Mouse (Mus musculus): ENCODE measurements around the gene Fut8.

The Fut8 gene

GRCm38 (mm10) chr12:77237950-77238530, at the start of gene Fut8:
Gene Fut8, plus strand, starts transcription at chr12:77238125.
- DNase-seq (ENCODE audit: low read depth, low spot score), result peak; percentile 89

- peak; percentile 73 for DNase-seq (ENCODE audit: low read depth, low spot score)
Observed at GRCm38 (mm10) chr12:77189161-77189560, 48.8 kb upstream of the Fut8 start.

DNA sequence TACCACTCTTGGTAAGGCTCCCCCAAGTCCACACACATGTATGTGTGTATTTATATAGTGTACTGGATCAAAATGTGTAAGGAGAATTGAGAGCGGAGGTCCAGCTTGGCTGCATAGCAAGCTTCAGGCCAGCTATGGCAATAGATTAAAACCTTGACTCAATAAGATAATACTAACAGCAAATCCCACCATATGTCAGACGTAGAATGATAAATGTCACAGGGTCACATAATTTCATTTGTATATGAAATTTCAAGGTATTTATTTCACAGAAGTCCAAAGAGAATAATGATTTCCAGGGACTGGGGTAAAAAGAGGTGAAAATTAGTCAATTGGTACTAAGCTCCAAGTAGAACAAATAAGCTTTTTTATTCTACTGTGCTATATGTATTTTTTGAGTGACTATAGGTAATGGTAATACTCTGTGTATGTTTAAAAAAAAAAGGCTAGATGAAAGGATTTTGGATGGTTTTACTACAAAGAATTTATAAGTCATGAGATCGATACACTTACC, 47.9 kb upstream of the Fut8 start:
- DNase-seq (ENCODE audit: low read depth, low spot score), result no peak

GRCm38 (mm10) chr12:77191478-77192271, 46.2 kb upstream of the Fut8 start:
- DNase-seq (ENCODE audit: low read depth, low spot score), result no peak

DNA sequence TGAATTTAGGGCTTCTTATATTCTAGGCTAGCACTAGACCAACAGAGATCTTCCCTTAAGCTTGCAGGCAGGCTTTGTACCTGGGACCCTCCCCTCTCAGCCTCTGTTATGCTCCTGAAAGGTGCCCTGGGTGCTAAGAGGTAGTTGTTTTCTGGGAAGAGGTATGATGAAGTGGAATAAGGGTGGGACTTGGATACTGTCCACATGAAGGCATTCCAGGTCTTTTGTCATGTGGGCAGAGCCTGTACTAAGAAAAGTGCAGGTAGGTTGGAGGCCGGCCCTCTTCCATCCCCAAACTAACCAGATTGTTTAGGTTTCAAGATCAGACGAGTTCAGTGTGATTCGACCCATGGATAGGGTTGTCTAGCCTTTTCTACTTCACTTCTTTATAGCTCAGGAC, 45.2 kb upstream of the Fut8 start:
- DNase-seq (ENCODE audit: low read depth, low spot score), result no peak

- no peak for DNase-seq (ENCODE audit: low read depth, low spot score)
Observed at GRCm38 (mm10) chr12:77193225-77193716, 44.7 kb upstream of the Fut8 start.

DNA sequence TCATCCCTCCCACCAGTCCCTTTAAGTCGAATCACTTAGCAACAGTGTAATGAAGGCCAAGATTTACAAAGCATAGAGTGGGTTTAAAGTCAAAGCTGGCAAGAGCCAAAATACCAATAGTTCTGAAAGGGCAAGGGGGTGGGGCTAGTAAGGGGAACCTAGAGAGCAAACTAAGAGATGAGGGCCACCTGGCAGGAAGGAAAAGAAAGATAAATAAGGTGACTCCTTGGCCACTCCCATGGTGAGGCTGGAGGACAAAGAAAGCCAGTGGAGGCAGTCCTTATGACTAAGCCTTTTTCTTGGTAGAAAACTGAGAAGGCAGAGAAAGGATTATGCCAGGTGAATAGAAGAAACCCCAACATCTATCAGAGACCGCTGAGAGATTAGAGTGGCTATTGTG, 42.9 kb upstream of the Fut8 start:
- no peak for DNase-seq (ENCODE audit: low read depth, low spot score)

- no peak for DNase-seq (ENCODE audit: low read depth, low spot score)
Observed at GRCm38 (mm10) chr12:77196529-77197095, 41.3 kb upstream of the Fut8 start.

DNA sequence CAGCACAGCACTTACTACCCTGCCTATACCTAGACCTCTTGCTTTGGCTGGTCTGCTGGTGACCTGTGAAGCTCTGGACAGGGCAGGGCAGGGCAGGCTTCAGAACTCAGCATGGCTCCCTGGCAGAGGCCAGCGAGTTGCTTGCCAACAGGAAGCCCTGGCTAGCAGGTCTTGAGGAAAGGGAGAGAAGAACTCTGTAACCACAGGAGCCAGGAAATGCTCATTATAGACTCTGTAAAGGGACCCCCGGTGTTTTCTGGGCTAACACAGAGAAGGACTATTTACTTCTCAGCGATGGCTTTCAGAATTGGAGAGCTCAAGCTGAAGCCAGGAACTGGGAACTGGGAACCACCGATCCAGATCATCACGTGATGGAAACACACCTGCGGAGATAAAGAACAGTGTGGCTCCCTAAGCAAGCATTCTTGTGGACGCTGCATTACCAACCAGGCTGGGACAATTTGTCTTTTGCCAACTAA, 40.8 kb upstream of the Fut8 start:
- DNase-seq (ENCODE audit: low read depth, low spot score), result no peak

GRCm38 (mm10) chr12:77198253-77198652, 39.7 kb upstream of the Fut8 start:
- DNase-seq (ENCODE audit: low read depth, low spot score), result no peak

- DNase-seq (ENCODE audit: low read depth, low spot score), result no peak
Observed at GRCm38 (mm10) chr12:77201461-77202143, 36.3 kb upstream of the Fut8 start.

DNA sequence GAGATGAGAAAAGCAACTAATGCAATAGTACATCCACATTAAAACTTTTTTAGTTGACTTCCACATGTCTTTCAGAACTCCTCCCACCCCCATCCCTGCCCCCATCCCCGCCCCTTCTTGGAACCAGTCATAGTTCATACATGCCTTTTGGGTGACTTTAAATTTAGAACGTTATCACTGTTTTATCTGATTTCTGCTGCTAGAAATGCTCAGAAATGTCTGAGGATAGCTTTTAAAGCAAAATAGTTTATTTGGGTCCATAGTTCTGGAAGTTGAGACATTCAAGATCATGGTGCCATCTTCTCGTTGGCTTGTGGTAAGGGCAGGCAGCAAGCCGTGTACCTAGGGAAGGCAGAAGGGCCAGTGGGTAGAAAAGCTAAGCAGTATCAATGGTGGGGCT, 34.8 kb upstream of the Fut8 start:
- DNase-seq (ENCODE audit: low read depth, low spot score), result no peak

DNA sequence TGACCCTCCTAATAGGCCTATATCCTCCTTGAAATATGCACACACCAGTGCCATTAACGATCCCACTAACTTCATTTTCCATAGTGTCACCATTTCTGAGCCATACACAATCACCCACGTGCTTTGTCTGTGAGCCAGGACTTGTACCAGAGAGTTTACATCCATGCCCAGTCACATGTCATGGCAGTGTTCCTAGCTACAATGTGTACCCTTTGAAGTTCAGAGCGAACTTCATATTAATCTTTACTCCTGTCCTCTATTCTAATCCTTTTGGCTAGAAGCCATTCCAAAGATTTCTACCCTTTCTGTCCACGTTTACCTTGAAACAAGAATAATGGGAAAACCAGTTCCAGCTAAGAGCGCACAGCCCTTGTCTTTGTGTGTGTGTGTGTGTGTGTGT, 31.1 kb upstream of the Fut8 start:
- no peak for DNase-seq (ENCODE audit: low read depth, low spot score)

- no peak for DNase-seq (ENCODE audit: low read depth, low spot score)
Observed at GRCm38 (mm10) chr12:77208056-77208455, 29.9 kb upstream of the Fut8 start.

- no peak for DNase-seq (ENCODE audit: low read depth, low spot score)
Observed at GRCm38 (mm10) chr12:77208576-77209180, 29.2 kb upstream of the Fut8 start.

GRCm38 (mm10) chr12:77211695-77212208, 26.2 kb upstream of the Fut8 start:
- no peak for DNase-seq (ENCODE audit: low read depth, low spot score)

DNA sequence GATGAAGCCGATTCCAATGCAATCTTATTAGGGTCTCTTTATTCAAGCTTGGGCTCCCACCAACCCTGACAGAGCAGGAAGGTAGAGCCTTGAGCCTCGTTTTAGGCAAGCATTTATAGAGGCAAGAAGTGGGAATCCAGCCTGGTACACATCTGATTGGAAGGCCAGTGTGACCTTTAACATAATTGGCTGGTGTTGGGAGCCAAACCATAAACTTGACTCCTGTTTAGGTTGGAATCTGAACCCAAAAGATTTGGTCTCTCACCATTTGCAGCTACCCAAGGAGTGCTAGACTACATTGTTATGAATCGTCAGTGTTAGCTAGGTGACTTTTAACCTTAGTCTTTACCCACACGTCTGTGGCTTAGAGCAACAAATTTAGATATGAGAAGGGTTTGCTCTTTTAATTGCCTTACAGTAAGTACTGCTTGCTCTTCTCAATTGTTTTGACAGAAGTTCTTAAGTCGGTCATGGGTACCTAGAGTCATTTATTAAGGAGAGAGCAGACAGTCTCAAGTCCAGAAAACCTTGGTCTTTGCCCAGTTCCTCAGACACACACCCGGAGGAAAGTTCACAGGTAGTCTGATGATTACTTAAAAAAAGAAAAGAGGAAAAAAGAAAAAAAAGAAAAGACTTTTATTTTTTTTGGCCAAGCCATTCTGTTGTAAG, 23.9 kb upstream of the Fut8 start:
- DNase-seq (ENCODE audit: low read depth, low spot score), result no peak

DNA sequence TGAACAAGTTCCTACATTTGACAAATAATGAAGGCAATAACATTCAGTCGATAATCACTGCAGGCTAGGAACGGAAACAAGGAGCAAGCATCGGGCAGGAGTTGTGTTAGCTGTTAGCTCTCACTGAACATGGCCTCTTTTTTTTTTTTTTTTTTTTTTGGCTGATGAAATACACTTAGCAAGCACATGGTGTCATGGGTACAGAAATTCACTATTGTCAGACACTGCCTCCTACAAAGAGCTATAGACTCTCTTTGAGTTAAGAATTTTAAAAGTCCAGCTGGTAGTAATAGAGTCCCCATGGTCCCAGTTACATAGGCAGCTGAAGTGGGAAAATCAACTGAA, 23.4 kb upstream of the Fut8 start:
- DNase-seq (ENCODE audit: low read depth, low spot score), result no peak

GRCm38 (mm10) chr12:77216511-77217192, 21.3 kb upstream of the Fut8 start:
- no peak for DNase-seq (ENCODE audit: low read depth, low spot score)

DNA sequence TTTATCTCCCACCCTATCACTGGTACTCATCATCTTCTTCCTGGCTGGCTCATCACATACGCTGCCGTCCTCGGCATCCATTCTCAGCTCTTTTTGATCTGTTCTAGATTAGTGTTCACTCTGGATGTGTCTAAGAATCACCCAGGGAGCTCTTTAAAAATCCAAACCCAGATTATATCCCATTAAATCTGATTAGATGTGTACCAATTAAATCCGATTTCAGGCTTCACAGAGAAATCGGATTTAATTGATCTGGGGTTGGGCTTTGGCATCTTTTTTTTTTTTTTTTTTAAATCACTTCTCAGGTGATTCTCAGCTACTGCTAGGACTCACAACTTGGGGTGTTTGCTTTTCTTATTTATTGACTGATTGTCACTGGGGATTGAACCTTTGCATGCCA, 17.3 kb upstream of the Fut8 start:
- no peak for DNase-seq (ENCODE audit: low read depth, low spot score)

All from ES-CJ7 (cell line).